Mouse (Mus musculus) stomach, postnatal 0 days (tissue): ENCODE data around the gene Myo7a.

ENCODE experiments used
- CTCF ChIP-seq: IDR thresholded peaks from 2 replicates; pipeline ENCODE4 v1.5.1; 2016; ENCODE audit warnings: antibody characterized with exemption, low read depth, mild to moderate bottlenecking, moderate library complexity
- EP300 ChIP-seq: optimal IDR thresholded peaks from 2 replicates; pipeline ENCODE3; 2016; ENCODE audit warnings: antibody characterized with exemption

- TF ChIP-seq EP300 (no peak), CTCF (no peak)
Observed at GRCm38 (mm10) chr7:98111233-98111632, 8.1 kb downstream of the Myo7a start.
